Mouse (Mus musculus): ENCODE data around the gene Dnah17. TPM values are rescaled to one million over a fixed set of nuclear protein-coding genes. Genes with fewer than 3 reads are reported as not detected.

Dnah17 gene
- total and polyA plus RNA-seq, 3 experiments, result 0.08 to 0.26 (median 0.11) TPM

DNA sequence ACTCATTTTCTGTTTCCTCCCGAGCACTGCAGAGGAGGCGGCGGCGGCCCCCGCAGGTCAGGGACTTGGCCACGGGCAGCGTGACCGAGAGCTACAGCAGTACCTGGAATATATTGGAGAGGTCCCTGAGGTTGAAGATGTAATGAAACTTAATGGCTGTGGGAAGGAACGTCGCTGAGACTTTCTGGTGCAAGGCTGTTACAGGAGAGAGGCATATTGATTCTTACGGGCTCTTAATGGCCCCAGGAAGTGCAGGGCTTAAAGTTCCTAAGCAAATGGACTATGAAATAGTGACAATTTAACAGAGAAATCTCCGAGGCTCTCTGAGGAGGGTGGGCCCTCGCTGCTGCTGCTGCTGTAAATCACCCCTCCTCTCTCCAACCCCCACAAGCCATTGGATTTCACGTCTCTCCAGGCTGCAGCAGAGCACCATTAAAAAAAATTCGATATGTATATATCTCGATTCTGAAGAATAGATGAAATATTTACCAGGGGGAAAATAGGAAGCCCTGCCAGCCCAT is 61.6 kb downstream of the Dnah17 start:
- Histone ChIP-seq H3K4me1 (ENCODE audit: control insufficient read depth, insufficient read depth, low read length) (no peaks in the 10 kb centered on the region), H3K27ac (no peak overlapping the region), H3K4me3 (no peak overlapping the region), H3K36me3 (ENCODE audit: control insufficient read depth, insufficient read depth, low read length) (no peaks in the 10 kb centered on the region), H3K27me3 (ENCODE audit: control insufficient read depth, insufficient read depth, low read length) (no peaks in the 10 kb centered on the region), H3K9ac (ENCODE audit: low read depth, low read length) (no peak overlapping the region), H3K79me2 (replicated peaks; ENCODE audit: control insufficient read depth, insufficient read depth, low read length) (no peaks in the 10 kb centered on the region)
- WGBS, result 79% methylated on average over 16 of the region's 16 CpGs
- intact Hi-C loops (cut with DNase I), result no loop called here
- no peak for TF ChIP-seq EP300 (IDR thresholded peaks at IDR 0.05; ENCODE audit: insufficient read depth, low read depth, low read length)
- no peak for TF ChIP-seq POLR2A (IDR thresholded peaks at IDR 0.05; ENCODE audit: insufficient read depth, low read depth, low read length)
- DNase-seq, result no peak

DNA sequence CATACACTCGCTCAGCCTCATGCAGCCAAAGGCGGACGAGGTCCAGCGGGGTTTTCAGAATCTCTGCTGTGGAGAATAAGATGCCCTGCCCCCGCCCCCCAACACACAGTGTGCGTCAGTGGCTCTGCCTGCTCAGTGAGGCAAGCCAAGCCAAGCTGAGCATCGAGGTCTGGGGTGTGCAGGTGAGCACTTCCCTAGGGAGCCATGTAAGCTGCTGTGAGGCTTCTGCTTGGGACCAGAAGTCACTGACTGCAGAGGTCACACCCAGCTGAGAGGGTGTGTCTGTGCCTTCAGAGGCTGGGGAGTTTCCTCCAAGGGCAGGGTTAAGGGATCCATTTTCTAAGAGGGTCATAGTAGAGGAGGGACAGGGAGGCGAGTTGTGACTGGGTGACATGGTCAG is 62.8 kb downstream of the Dnah17 start:
- TF ChIP-seq CTCF (IDR thresholded peaks at IDR 0.05) (no peak), EP300 (IDR thresholded peaks at IDR 0.05; ENCODE audit: insufficient read depth, low read depth, low read length) (no peak), POLR2A (IDR thresholded peaks at IDR 0.05; ENCODE audit: insufficient read depth, low read depth, low read length) (no peak)
- H3K79me2 ChIP-seq (replicated peaks; ENCODE audit: control insufficient read depth, insufficient read depth, low read length), result no peaks in the 10 kb centered on the region

DNA sequence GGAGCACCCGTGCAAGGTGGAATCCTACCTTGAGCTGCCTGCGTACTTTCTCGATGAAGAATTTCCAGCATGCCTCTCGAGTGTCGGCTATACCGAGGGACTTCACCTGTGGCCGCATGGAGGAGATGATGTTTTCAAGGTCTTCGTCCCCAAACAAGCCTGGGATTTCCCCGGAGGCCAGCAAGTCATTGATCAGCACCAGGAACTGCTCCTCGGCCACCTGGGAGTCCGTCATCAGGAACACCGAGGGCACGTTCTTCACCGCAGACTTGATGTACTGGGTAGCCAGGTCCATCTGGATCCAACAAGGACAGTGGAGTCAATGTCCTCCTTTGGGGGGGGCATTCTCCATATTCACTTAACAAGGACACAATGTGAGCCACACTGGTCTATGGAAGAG is 70.4 kb downstream of the Dnah17 start:
- no peaks in the 10 kb centered on the region for H3K4me1 ChIP-seq (ENCODE audit: control insufficient read depth, insufficient read depth, low read length)
- no peaks in the 10 kb centered on the region for H3K79me2 ChIP-seq (replicated peaks; ENCODE audit: control insufficient read depth, insufficient read depth, low read length)
- no peak for TF ChIP-seq CTCF (IDR thresholded peaks at IDR 0.05)
- TF ChIP-seq POLR2A (IDR thresholded peaks at IDR 0.05; ENCODE audit: insufficient read depth, low read depth, low read length), result no peak
- TF ChIP-seq EP300 (IDR thresholded peaks at IDR 0.05; ENCODE audit: insufficient read depth, low read depth, low read length), result no peak
- 80% methylated on average over 14 of the region's 14 CpGs for WGBS
- DNase-seq, result no peak
- no peak overlapping the region for H3K4me3 ChIP-seq
- H3K36me3 ChIP-seq (ENCODE audit: control insufficient read depth, insufficient read depth, low read length), result no peaks in the 10 kb centered on the region
- no peak overlapping the region for H3K27ac ChIP-seq
- H3K27me3 ChIP-seq (ENCODE audit: control insufficient read depth, insufficient read depth, low read length), result no peaks in the 10 kb centered on the region
- no peak overlapping the region for H3K9ac ChIP-seq (ENCODE audit: low read depth, low read length)
- intact Hi-C loops (cut with DNase I), result no loop called here

More for the DNA sequence above, 62.8 kb downstream of the Dnah17 start:
- Histone ChIP-seq H3K4me1 (ENCODE audit: control insufficient read depth, insufficient read depth, low read length) (no peaks in the 10 kb centered on the region), H3K4me3 (no peak overlapping the region), H3K27ac (no peak overlapping the region), H3K9ac (ENCODE audit: low read depth, low read length) (no peak overlapping the region), H3K36me3 (ENCODE audit: control insufficient read depth, insufficient read depth, low read length) (no peaks in the 10 kb centered on the region), H3K27me3 (ENCODE audit: control insufficient read depth, insufficient read depth, low read length) (no peaks in the 10 kb centered on the region)
- 88% methylated on average over 8 of the region's 8 CpGs for WGBS
- DNase-seq, result no peak
- intact Hi-C loops (cut with DNase I), result no loop called here

- no peak overlapping the region for H3K9ac ChIP-seq (ENCODE audit: low read depth, low read length)
- no peak for TF ChIP-seq EP300 (IDR thresholded peaks at IDR 0.05; ENCODE audit: insufficient read depth, low read depth, low read length)
- TF ChIP-seq CTCF (IDR thresholded peaks at IDR 0.05), result no peak
- TF ChIP-seq POLR2A (IDR thresholded peaks at IDR 0.05; ENCODE audit: insufficient read depth, low read depth, low read length), result no peak
- no peaks in the 10 kb centered on the region for H3K79me2 ChIP-seq (replicated peaks; ENCODE audit: control insufficient read depth, insufficient read depth, low read length)
- DNase-seq, result no peak
- H3K4me1 ChIP-seq (ENCODE audit: control insufficient read depth, insufficient read depth, low read length), result no peaks in the 10 kb centered on the region
- intact Hi-C loops (cut with DNase I), result no loop called here
- H3K27ac ChIP-seq, result no peak overlapping the region
- H3K36me3 ChIP-seq (ENCODE audit: control insufficient read depth, insufficient read depth, low read length), result no peaks in the 10 kb centered on the region
- no peaks in the 10 kb centered on the region for H3K27me3 ChIP-seq (ENCODE audit: control insufficient read depth, insufficient read depth, low read length)
- H3K4me3 ChIP-seq, result no peak overlapping the region
- WGBS, result 52% methylated on average over 10 of the region's 10 CpGs
Observed at GRCm38 (mm10) chr11:118058872-118059271, 71.6 kb downstream of the Dnah17 start.

DNA sequence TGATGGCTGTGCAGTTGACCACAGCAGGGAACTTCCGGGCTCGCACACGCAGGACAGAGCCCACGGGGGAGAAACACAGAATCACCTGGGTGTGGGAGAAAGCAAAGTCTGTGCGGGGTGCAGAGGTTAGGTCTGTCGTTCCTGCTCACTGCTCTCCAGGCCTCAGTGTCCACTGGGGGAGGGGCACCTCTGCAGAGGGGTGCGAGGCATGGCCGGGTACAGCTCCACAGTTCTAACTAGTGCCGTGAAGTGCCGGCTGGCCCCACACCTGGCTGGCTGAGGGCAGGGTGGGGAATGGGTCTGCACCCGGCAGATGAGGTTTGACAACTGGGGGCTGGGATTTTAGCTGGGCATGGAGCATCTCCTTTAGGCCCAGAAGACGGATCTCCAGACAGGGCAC is 72.1 kb downstream of the Dnah17 start:
- no peaks in the 10 kb centered on the region for H3K36me3 ChIP-seq (ENCODE audit: control insufficient read depth, insufficient read depth, low read length)
- H3K27ac ChIP-seq, result no peak overlapping the region
- H3K4me1 ChIP-seq (ENCODE audit: control insufficient read depth, insufficient read depth, low read length), result no peaks in the 10 kb centered on the region
- no peak for DNase-seq
- 67% methylated on average over 12 of the region's 12 CpGs for WGBS
- no peak overlapping the region for H3K4me3 ChIP-seq
- intact Hi-C loops (cut with DNase I), result no loop called here
- no peaks in the 10 kb centered on the region for H3K79me2 ChIP-seq (replicated peaks; ENCODE audit: control insufficient read depth, insufficient read depth, low read length)
- no peak overlapping the region for H3K9ac ChIP-seq (ENCODE audit: low read depth, low read length)
- H3K27me3 ChIP-seq (ENCODE audit: control insufficient read depth, insufficient read depth, low read length), result no peaks in the 10 kb centered on the region
- TF ChIP-seq POLR2A (IDR thresholded peaks at IDR 0.05; ENCODE audit: insufficient read depth, low read depth, low read length) (no peak), EP300 (IDR thresholded peaks at IDR 0.05; ENCODE audit: insufficient read depth, low read depth, low read length) (no peak), CTCF (IDR thresholded peaks at IDR 0.05) (no peak)

DNA sequence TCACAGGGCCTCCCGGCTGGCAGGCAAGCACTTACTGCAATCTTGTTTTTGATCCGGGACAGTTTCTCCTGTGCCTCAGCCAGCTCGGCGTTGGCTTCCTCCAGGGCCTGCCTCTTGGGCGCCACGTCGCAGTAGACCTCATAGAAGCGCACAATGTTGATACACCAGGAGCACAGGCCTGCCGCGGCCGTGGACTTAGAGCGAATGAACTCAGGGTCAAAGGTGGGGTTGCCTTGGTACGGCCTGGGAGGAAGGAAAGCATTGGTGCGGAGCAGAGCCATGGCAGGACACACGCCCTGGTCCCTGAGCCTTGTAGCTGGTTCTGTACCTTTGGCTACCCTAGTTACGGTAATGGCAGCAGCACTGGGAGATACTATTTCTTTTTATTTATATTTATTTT is 80.3 kb downstream of the Dnah17 start:
- no peak for DNase-seq
- no peaks in the 10 kb centered on the region for H3K27me3 ChIP-seq (ENCODE audit: control insufficient read depth, insufficient read depth, low read length)
- 86% methylated on average over 16 of the region's 16 CpGs for WGBS
- H3K36me3 ChIP-seq (ENCODE audit: control insufficient read depth, insufficient read depth, low read length), result no peaks in the 10 kb centered on the region
- intact Hi-C loops (cut with DNase I), result no loop called here
- no peaks in the 10 kb centered on the region for H3K79me2 ChIP-seq (replicated peaks; ENCODE audit: control insufficient read depth, insufficient read depth, low read length)
- no peak overlapping the region for H3K9ac ChIP-seq (ENCODE audit: low read depth, low read length)
- TF ChIP-seq CTCF (IDR thresholded peaks at IDR 0.05), result no peak
- TF ChIP-seq POLR2A (IDR thresholded peaks at IDR 0.05; ENCODE audit: insufficient read depth, low read depth, low read length), result no peak
- no peak for TF ChIP-seq EP300 (IDR thresholded peaks at IDR 0.05; ENCODE audit: insufficient read depth, low read depth, low read length)
- H3K4me3 ChIP-seq, result no peak overlapping the region
- H3K4me1 ChIP-seq (ENCODE audit: control insufficient read depth, insufficient read depth, low read length), result no peaks in the 10 kb centered on the region
- H3K27ac ChIP-seq, result no peak overlapping the region

All from heart, adult 2 months (tissue).